Mouse (Mus musculus) CH12.LX (cell line): ENCODE results near the gene Ajm1. TPM values are rescaled to one million over a fixed set of nuclear protein-coding genes. Genes with fewer than 3 reads are reported as not detected.

Experiments
- DNase-seq: peaks from one replicate; pipeline ENCODE4 v3.0.0-alpha.2; 2013; ENCODE audit errors: extremely low read depth
- H3K27ac ChIP-seq: 2 replicates; pipeline ENCODE4 v1.5.1; 2012; ENCODE audit warnings: low read depth, mild to moderate bottlenecking, control low read depth, moderate library complexity; ENCODE audit not compliant: insufficient read depth
- H3K27me3 ChIP-seq: replicated peaks from 2 replicates; pipeline ENCODE3; 2012; ENCODE audit warnings: inconsistent platforms
- H3K36me3 ChIP-seq, 2 experiments: replicated peaks in 1 of 2; 2 replicates each; pipeline versions ENCODE3 to v1.6.1; 2012; ENCODE audit warnings: inconsistent platforms in 1 of 2, low read length in 1 of 2, mild to moderate bottlenecking in 1 of 2, mixed read lengths in 1 of 2, moderate library complexity in 1 of 2; ENCODE audit not compliant: control insufficient read depth in 1 of 2, insufficient read depth in 1 of 2
- H3K4me1 ChIP-seq, 2 experiments: 2 replicates each; pipeline ENCODE4 v1.6.1; 2012; ENCODE audit warnings: inconsistent platforms in 1 of 2, moderate library complexity in 1 of 2; ENCODE audit not compliant: insufficient read depth in 2 of 2, control insufficient read depth in 1 of 2
- H3K4me2 ChIP-seq: 2 replicates; pipeline ENCODE4 v1.6.1; 2012; ENCODE audit warnings: low read depth, mild to moderate bottlenecking, control low read depth; ENCODE audit not compliant: poor library complexity, insufficient read depth, severe bottlenecking
- H3K4me3 ChIP-seq, 3 experiments: fragments of 150-350 bp in 1 of 3; sonication (generic) in 1 of 3; replicated peaks in 1 of 3; 2 replicates each; pipeline versions ENCODE3 to v1.5.1; 2011 to 2012; ENCODE audit warnings: low read depth in 2 of 3, low read length in 2 of 3, mild to moderate bottlenecking in 2 of 3, moderate library complexity in 2 of 3, control low read depth in 1 of 3, improper control_type of control experiment in 1 of 3, inconsistent platforms in 1 of 3, mixed read lengths in 1 of 3; ENCODE audit not compliant: poor library complexity in 1 of 3
- H3K79me2 ChIP-seq: replicated peaks from 2 replicates; pipeline ENCODE4 v1.6.1; 2012; ENCODE audit warnings: mild to moderate bottlenecking, moderate library complexity; ENCODE audit not compliant: control insufficient read depth, poor library complexity, insufficient read depth, severe bottlenecking; ENCODE audit errors: extremely low read depth
- H3K9ac ChIP-seq: 2 replicates; pipeline ENCODE4 v1.6.1; 2012; ENCODE audit warnings: low read depth, mild to moderate bottlenecking, control low read depth, moderate library complexity; ENCODE audit not compliant: insufficient read depth
- H3K9me3 ChIP-seq: replicated peaks from 2 replicates; pipeline ENCODE3; 2012; ENCODE audit warnings: low read length, inconsistent platforms, mixed read lengths
- BHLHE40 ChIP-seq: IDR thresholded peaks from 2 replicates; pipeline ENCODE4 v1.6.1; 2011; ENCODE audit warnings: mild to moderate bottlenecking, low read depth, low read length, improper control_type of control experiment
- CHD2 ChIP-seq: IDR thresholded peaks from 2 replicates; pipeline ENCODE4 v1.6.1; 2011; ENCODE audit warnings: low read length, improper control_type of control experiment
- E2F4 ChIP-seq: IDR thresholded peaks from 2 replicates; pipeline ENCODE4 v1.6.1; 2011; ENCODE audit warnings: low read depth, low read length, improper control_type of control experiment; ENCODE audit not compliant: insufficient replicate concordance
- ELF1 ChIP-seq: IDR thresholded peaks from 2 replicates; pipeline ENCODE4 v1.6.1; 2014; ENCODE audit warnings: low read depth, mild to moderate bottlenecking, inconsistent platforms, low read length, improper control_type of control experiment
- EP300 ChIP-seq: IDR thresholded peaks from 2 replicates; pipeline ENCODE4 v1.6.1; 2011; ENCODE audit warnings: low read length, improper control_type of control experiment
- ETS1 ChIP-seq: conservative IDR thresholded peaks from 2 replicates; pipeline ENCODE4 v1.6.1; 2012; ENCODE audit warnings: low read depth, mild to moderate bottlenecking, inconsistent platforms, low read length, improper control_type of control experiment, moderate library complexity
- GABPA ChIP-seq: IDR thresholded peaks from 2 replicates; pipeline ENCODE4 v1.6.1; 2012; ENCODE audit warnings: low read depth, low read length, improper control_type of control experiment, inconsistent platforms; ENCODE audit not compliant: insufficient replicate concordance
- HCFC1 ChIP-seq: IDR thresholded peaks from 2 replicates; pipeline ENCODE4 v1.6.1; 2012; ENCODE audit warnings: low read depth, mild to moderate bottlenecking, inconsistent platforms, low read length, improper control_type of control experiment
- JUN ChIP-seq: IDR thresholded peaks from 2 replicates; pipeline ENCODE4 v1.6.1; 2011; ENCODE audit warnings: low read depth, mild to moderate bottlenecking, low read length, improper control_type of control experiment, moderate library complexity; ENCODE audit not compliant: insufficient read depth
- JUND ChIP-seq: conservative IDR thresholded peaks from 2 replicates; pipeline ENCODE4 v1.6.1; 2011; ENCODE audit warnings: low read depth, low read length, improper control_type of control experiment
- MAFK ChIP-seq: IDR thresholded peaks from 2 replicates; pipeline ENCODE4 v1.6.1; 2011; ENCODE audit warnings: low read length, improper control_type of control experiment; ENCODE audit not compliant: insufficient replicate concordance
- MAX ChIP-seq: IDR thresholded peaks from 2 replicates; pipeline ENCODE4 v1.6.1; 2011; ENCODE audit warnings: low read length, improper control_type of control experiment
- MEF2A ChIP-seq: IDR thresholded peaks from 2 replicates; pipeline ENCODE4 v1.6.1; 2014; ENCODE audit warnings: low read depth, mild to moderate bottlenecking, inconsistent platforms, low read length, improper control_type of control experiment, borderline replicate concordance
- MXI1 ChIP-seq: IDR thresholded peaks from 2 replicates; pipeline ENCODE4 v1.6.1; 2011; ENCODE audit warnings: mild to moderate bottlenecking, low read depth, low read length, improper control_type of control experiment
- MYC ChIP-seq: IDR thresholded peaks from 2 replicates; pipeline ENCODE4 v1.6.1; 2011; ENCODE audit warnings: low read depth, mild to moderate bottlenecking, improper control_type of control experiment, low read length
- NELFE ChIP-seq: IDR thresholded peaks from 2 replicates; pipeline ENCODE4 v1.6.1; 2011; ENCODE audit warnings: low read depth, low read length, improper control_type of control experiment
- PAX5 ChIP-seq: IDR thresholded peaks from 2 replicates; pipeline ENCODE4 v1.6.1; 2012; ENCODE audit warnings: low read length, inconsistent platforms, mixed read lengths
- POLR2A ChIP-seq: IDR thresholded peaks from 2 replicates; pipeline ENCODE4 v1.6.1; 2011; ENCODE audit warnings: low read depth, mild to moderate bottlenecking, improper control_type of control experiment, low read length
- RAD21 ChIP-seq: IDR thresholded peaks from 2 replicates; pipeline ENCODE4 v1.6.1; 2011; ENCODE audit warnings: low read depth, mild to moderate bottlenecking, low read length, improper control_type of control experiment, moderate library complexity
- RCOR1 ChIP-seq: conservative IDR thresholded peaks from 2 replicates; pipeline ENCODE4 v1.6.1; 2012; ENCODE audit warnings: low read depth, mild to moderate bottlenecking, inconsistent platforms, low read length, improper control_type of control experiment
- SIN3A ChIP-seq: IDR thresholded peaks from 2 replicates; pipeline ENCODE4 v1.6.1; 2012; ENCODE audit warnings: low read length, improper control_type of control experiment, inconsistent platforms
- TBP ChIP-seq: conservative IDR thresholded peaks from 2 replicates; pipeline ENCODE4 v1.6.1; 2011; ENCODE audit warnings: low read depth, low read length, improper control_type of control experiment
- TCF12 ChIP-seq: IDR thresholded peaks from 2 replicates; pipeline ENCODE4 v1.6.1; 2014; ENCODE audit warnings: low read depth, mild to moderate bottlenecking, inconsistent platforms, low read length, improper control_type of control experiment
- UBTF ChIP-seq: IDR thresholded peaks from 2 replicates; pipeline ENCODE4 v1.6.1; 2012; ENCODE audit warnings: low read depth, mild to moderate bottlenecking, inconsistent platforms, low read length, improper control_type of control experiment, moderate library complexity
- USF1 ChIP-seq: IDR thresholded peaks from 2 replicates; pipeline ENCODE4 v1.6.1; 2014; ENCODE audit warnings: low read depth, mild to moderate bottlenecking, inconsistent platforms, low read length, improper control_type of control experiment
- USF2 ChIP-seq: conservative IDR thresholded peaks from 2 replicates; pipeline ENCODE4 v1.6.1; 2011; ENCODE audit warnings: low read depth, low read length, improper control_type of control experiment
- ZMIZ1 ChIP-seq: IDR thresholded peaks from 2 replicates; pipeline ENCODE4 v1.6.1; 2012; ENCODE audit warnings: low read depth, mild to moderate bottlenecking, inconsistent platforms, low read length, improper control_type of control experiment
- dilution Hi-C: fragments of 300-500 bp; cut with MboI; formaldehyde crosslinking; loops from 2 replicates; pipeline ENCODE4 v1.14.3; 2020; ENCODE audit warnings: low sequenced_read_pairs; ENCODE audit not compliant: extremely low pct_unique_long_range_greater_than_20kb, extremely low pct_ligation_motif_present
- in situ Hi-C: fragments of 300-500 bp; cut with MboI; formaldehyde crosslinking; loops from 3 replicates; pipeline ENCODE4 v1.14.3; 2019; ENCODE audit warnings: low sequenced_read_pairs, low pct_ligation_motif_present, low pct_unique_long_range_greater_than_20kb, mixed read lengths
- polyA plus RNA-seq: library from polyadenylated mRNA; unstranded; fragments of >175 nt; gene quantifications from 2 replicates; pipeline ENCODE4 v1.2.1, GENCODE M21; 2012; ENCODE audit warnings: low read depth; ENCODE audit not compliant: insufficient read length
- total RNA-seq, 2 experiments: library from RNA; depleted of rRNA; stranded (reverse); fragments of 300-350 nt in 1 of 2; fragments of >200 nt in 1 of 2; gene quantifications; 2 replicates each; pipeline ENCODE4 v1.2.3; 2012 to 2014

Gene Ajm1
- total and polyA plus RNA-seq, 3 experiments: 0.31 to 1.4 (median 1.4) TPM

DNA sequence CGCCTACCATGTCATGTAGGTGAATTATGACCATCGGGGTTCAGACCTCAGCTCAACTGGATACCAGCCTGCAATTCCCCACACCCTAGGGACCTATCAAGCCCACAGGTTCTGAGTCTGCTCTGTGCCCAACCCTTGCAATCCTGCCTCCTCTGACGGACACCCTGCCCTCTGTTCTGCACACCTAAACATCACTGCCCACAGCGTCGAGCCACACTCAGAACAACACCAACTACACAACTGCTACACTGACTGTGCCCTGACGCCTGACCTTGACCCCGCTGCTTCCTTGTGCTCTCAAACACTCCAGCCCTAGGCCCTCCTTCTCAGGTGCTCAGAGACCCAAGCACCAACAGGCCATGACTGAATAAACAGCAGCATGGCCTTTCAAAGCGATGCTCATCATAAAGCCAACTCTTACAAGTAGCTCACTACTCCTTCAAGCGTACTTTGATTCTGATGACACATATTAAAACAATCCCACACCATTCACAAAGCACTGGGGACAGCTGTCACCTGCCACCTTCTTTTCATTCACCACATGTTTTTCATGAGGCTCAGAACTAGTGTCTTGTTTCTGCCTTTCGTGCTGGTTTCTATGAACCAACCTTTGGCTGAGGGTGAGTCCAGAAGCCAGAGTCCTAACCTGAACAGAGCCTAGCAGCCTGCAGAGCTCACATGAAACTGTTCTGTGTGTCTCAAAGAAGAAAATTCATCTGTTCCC is 39.8 kb downstream of the Ajm1 start:
- TF ChIP-seq USF2 (no peak), USF1 (no peak), RAD21 (no peak), SIN3A (peak; percentile 40; the same call in 1 of the 2 replicates), PAX5 (no peak), MAFK (no peak), POLR2A (no peak), ELF1 (no peak), MAX (no peak), EP300 (no peak), JUND (no peak), CHD2 (no peak), MYC (0 out of 2 replicates have a peak, but pooled peaks have one; percentile 26), GABPA (no peak), UBTF (no peak), MEF2A (no peak), RCOR1 (no peak), E2F4 (no peak), ETS1 (peak; percentile 26; the same call in 1 of the 2 replicates), NELFE (no peak), MXI1 (0 out of 2 replicates have a peak, but pooled peaks have one; percentile 37), HCFC1 (no peak), TCF12 (0 out of 2 replicates have a peak, but pooled peaks have one; percentile 29), TBP (no peak), BHLHE40 (peak; percentile 49; the same call in 1 of the 2 replicates), JUN (no peak), ZMIZ1 (no peak)
- peaks cover 78% of the 10 kb centered on the region for H3K79me2 ChIP-seq
- no peak overlapping the region for H3K9ac ChIP-seq
- dilution Hi-C loops: no loop called here
- peak overlapping the region in 1 of 3 experiments; percentile 17 for H3K4me3 ChIP-seq
- DNase-seq: no peak
- in situ Hi-C loops: no loop called here
- H3K4me1 ChIP-seq: peaks cover 36 to 84% of the 10 kb centered on the region in 2 experiments
- H3K4me2 ChIP-seq: no peak overlapping the region; the same call in 1 of the 2 replicates
- H3K36me3 ChIP-seq: peaks cover 21 to 67% of the 10 kb centered on the region in 2 experiments
- H3K27me3 ChIP-seq: no peaks in the 10 kb centered on the region
- H3K27ac ChIP-seq: peak overlapping the region; percentile 18; the same call in 1 of the 2 replicates
- no peaks in the 10 kb centered on the region for H3K9me3 ChIP-seq
